Mouse (Mus musculus): ENCODE measurements around the gene Obox5. TPM values are rescaled to one million over a fixed set of nuclear protein-coding genes. Genes with fewer than 3 reads are reported as not detected.

Obox5 gene
- polyA plus RNA-seq (2012; rRNA removed), result 3.7 and 3.9 TPM in 2 replicates

GRCm38 (mm10) chr7:15749831-15750230 lies at the start of gene Obox5:
TSS of gene Obox5 (plus strand) at chr7:15750131.

Other genes with a start within 250 kb of the Obox5 start
- gene Obox3, start 110.2 kb upstream of the Obox5 start, polyA plus RNA-seq (2012; rRNA removed), result not detected in 2 replicates
- not detected in 2 replicates for gene Obox6, start 89.5 kb downstream of the Obox5 start, polyA plus RNA-seq (2012; rRNA removed)
- not detected in 2 replicates for gene Crx, start 129.8 kb downstream of the Obox5 start, polyA plus RNA-seq (2012; rRNA removed)
- gene Crxos, start 132.5 kb downstream of the Obox5 start, polyA plus RNA-seq (2012; rRNA removed), result not detected in 2 replicates
- 354 and 438 TPM in 2 replicates for gene Selenow, start 172.3 kb downstream of the Obox5 start, polyA plus RNA-seq (2012; rRNA removed)
- 207 and 250 TPM in 2 replicates for gene Nop53, start 195.9 kb downstream of the Obox5 start, polyA plus RNA-seq (2012; rRNA removed)
- 92.0 and 104 TPM in 2 replicates for gene Ehd2, start 217.4 kb downstream of the Obox5 start, polyA plus RNA-seq (2012; rRNA removed)

All from ovary, adult 2 months (tissue).